Mouse (Mus musculus): ENCODE measurements around the gene Saa1.
"Not testable (repeated sequence)": the region's sequence is repeated elsewhere in the genome, so short reads cannot be mapped to it uniquely, and the experiment has no call there.

DNA sequence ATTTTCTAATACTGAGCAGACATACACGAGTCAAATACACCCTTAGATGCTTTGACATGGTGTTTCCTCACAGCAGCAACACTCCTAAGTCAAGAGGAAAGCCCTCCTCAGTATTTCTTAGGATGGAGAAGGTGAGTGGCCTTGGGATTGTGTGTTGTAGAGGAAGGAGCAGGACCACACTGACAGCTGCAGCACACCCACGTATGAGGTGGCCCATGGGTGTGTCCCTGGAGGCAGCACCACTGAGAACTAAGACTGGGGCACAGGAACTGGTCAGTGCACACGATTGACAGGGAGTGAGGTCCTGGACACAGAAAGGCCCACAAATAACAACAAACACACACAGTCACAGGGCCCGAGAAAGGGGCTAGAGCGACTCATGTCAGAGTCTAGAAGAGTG lies 2.7 kb downstream of the Saa1 start:
- TF ChIP-seq POLR2A (IDR thresholded peaks at IDR 0.05; ENCODE audit: insufficient read depth, low read depth, low read length); CTCF (IDR thresholded peaks at IDR 0.05); EP300 (IDR thresholded peaks at IDR 0.05; ENCODE audit: insufficient read depth, low read depth, low read length): not testable (repeated sequence)

Data from heart, adult 2 months (tissue).